Mouse (Mus musculus) urinary bladder, postnatal 4 days (tissue): ENCODE measurements around the gene Mettl25.

ENCODE experiments used
- DNase-seq, 2 experiments: peaks; one replicate each; pipeline ENCODE4 v3.0.0; 2021 to 2022; ENCODE audit warnings: low spot score in 2 of 2

Mettl25 gene

GRCm38 (mm10) chr10:105753831-105754605 lies 87.2 kb downstream of the Mettl25 start:
- DNase-seq, result no peak

- no peak for DNase-seq
Measured at GRCm38 (mm10) chr10:105746019-105746418, 95.2 kb downstream of the Mettl25 start.

- DNase-seq, result no peak
Measured at GRCm38 (mm10) chr10:105741736-105742135, 99.4 kb downstream of the Mettl25 start.

- DNase-seq, result no peak
Measured at GRCm38 (mm10) chr10:105738942-105739341, 102.2 kb downstream of the Mettl25 start.

- DNase-seq, result no peak
Measured at GRCm38 (mm10) chr10:105727798-105728197, 113.4 kb downstream of the Mettl25 start.

GRCm38 (mm10) chr10:105727353-105727752 lies 113.8 kb downstream of the Mettl25 start:
- DNase-seq, result no peak

- DNase-seq, result no peak
Measured at GRCm38 (mm10) chr10:105714844-105715243, 126.3 kb downstream of the Mettl25 start.

- no peak for DNase-seq
Measured at GRCm38 (mm10) chr10:105714366-105714765, 126.8 kb downstream of the Mettl25 start.

GRCm38 (mm10) chr10:105713222-105713621 lies 128.0 kb downstream of the Mettl25 start:
- DNase-seq, result no peak
